Mouse (Mus musculus) limb, embryonic 14.5 days (tissue): ENCODE measurements around the gene Shf. TPM values are rescaled to one million over a fixed set of nuclear protein-coding genes. Genes with fewer than 3 reads are reported as not detected.
"Not testable (repeated sequence)": the region's sequence is repeated elsewhere in the genome, so short reads cannot be mapped to it uniquely, and the experiment has no call there.

Experiments
- ATAC-seq: fragments of 200-750 bp; cut with Nextera tagmentation; 2 replicates; pipeline ENCODE4 v1.8.0; 2017; ENCODE audit warnings: low read depth, moderate number of reproducible peaks, moderate TSS enrichment; ENCODE audit not compliant: low FRiP score
- DNase-seq: peaks from one replicate; pipeline ENCODE4 v3.0.0-alpha.2; 2015; ENCODE audit warnings: low spot score
- H3K27ac ChIP-seq: fragments of 300-500 bp; sonication (generic); replicated peaks from 2 replicates; pipeline ENCODE4 v1.5.1; 2014; ENCODE audit warnings: low read depth, mild to moderate bottlenecking, low read length, moderate library complexity, mixed read lengths
- H3K27me3 ChIP-seq: fragments of 300-500 bp; sonication (generic); 2 replicates; pipeline ENCODE4 v1.6.1; 2014; ENCODE audit warnings: low read length, mixed read lengths; ENCODE audit not compliant: control insufficient read depth, insufficient read depth
- H3K36me3 ChIP-seq: fragments of 300-500 bp; sonication (generic); 2 replicates; pipeline ENCODE4 v1.6.1; 2014; ENCODE audit warnings: mild to moderate bottlenecking, low read length, moderate library complexity, mixed read lengths; ENCODE audit not compliant: control insufficient read depth, insufficient read depth
- H3K4me1 ChIP-seq: fragments of 300-500 bp; sonication (generic); 2 replicates; pipeline ENCODE4 v1.6.1; 2014; ENCODE audit warnings: antibody characterized with exemption, low read length, mixed read lengths; ENCODE audit not compliant: control insufficient read depth, insufficient read depth
- H3K4me2 ChIP-seq: fragments of 300-500 bp; sonication (generic); replicated peaks from 2 replicates; pipeline ENCODE4 v1.6.1; 2014; ENCODE audit warnings: low read depth, mild to moderate bottlenecking, low read length, moderate library complexity; ENCODE audit not compliant: severe bottlenecking
- H3K4me3 ChIP-seq: fragments of 300-500 bp; sonication (generic); replicated peaks from 2 replicates; pipeline ENCODE4 v1.5.1; 2014; ENCODE audit warnings: low read length
- H3K9ac ChIP-seq: fragments of 300-500 bp; sonication (generic); 2 replicates; pipeline ENCODE4 v1.6.1; 2014; ENCODE audit warnings: mild to moderate bottlenecking, low read depth, low read length, moderate library complexity; ENCODE audit not compliant: severe bottlenecking
- H3K9me3 ChIP-seq: fragments of 300-500 bp; sonication (generic); 2 replicates; pipeline ENCODE4 v1.6.1; 2016; ENCODE audit warnings: low read length; ENCODE audit not compliant: control insufficient read depth
- POLR2A ChIP-seq: fragments of 200-500 bp; IDR thresholded peaks from 2 replicates; pipeline ENCODE4 v1.8.0; 2012; ENCODE audit warnings: inconsistent platforms, mild to moderate bottlenecking, moderate library complexity, borderline replicate concordance; ENCODE audit not compliant: insufficient read depth, insufficient read length; ENCODE audit errors: extremely low read depth
- WGBS: fragments of 180-500 bp; shearing (Covaris S2); extraction: QIAGEN DNeasy Blood & Tissue Kit; methylation state at CpG from one replicate; pipeline ENCODE4 v1.1.7; 2014; 5-methylcytosine and 5-hydroxymethylcytosine counted together
- polyA plus RNA-seq, 2 experiments: library from polyadenylated mRNA; depleted of rRNA in 1 of 2; stranded (reverse) in 1 of 2; unstranded in 1 of 2; fragments of >200 nt; fragmentation: Nextera tagmentation in 1 of 2; extraction: Ambion mirVana in 1 of 2; gene quantifications; 2 replicates each; pipeline versions ENCODE4 v1.2.1 to v1.2.3; 2012 to 2014

Shf gene
- polyA plus RNA-seq (2012; rRNA removed) (34.1 and 34.2 TPM in 2 replicates), polyA plus RNA-seq (2014; fragmentation: Nextera tagmentation; extraction: Ambion mirVana) (6.5 and 7.8 TPM in 2 replicates)

- Histone ChIP-seq H3K4me2 (peak within 1 kb of the TSS; percentile 64), H3K4me3 (peak within 1 kb of the TSS; percentile 90), H3K9me3 (no peaks in the 10 kb centered on the region), H3K27ac (peak within 1 kb of the TSS; percentile 33; the same call in 1 of the 2 replicates), H3K36me3 (0 out of 2 replicates have a peak, but pooled peaks cover under 1% of the 10 kb centered on the region), H3K27me3 (no peaks in the 10 kb centered on the region), H3K9ac (peak within 1 kb of the TSS; percentile 89), H3K4me1 (peaks cover 29% of the 10 kb centered on the region)
- DNase-seq (peak; percentile 80), ATAC-seq (peak; percentile 96)
- 2% methylated on average over 24 of the region's 54 CpGs for WGBS
- peak; percentile 77; the same call in 1 of the 2 replicates for TF ChIP-seq POLR2A
Observed at GRCm38 (mm10) chr2:122368995-122369739, at the start of gene Shf. Gene Shf (minus strand): TSS chr2:122369162.

DNA sequence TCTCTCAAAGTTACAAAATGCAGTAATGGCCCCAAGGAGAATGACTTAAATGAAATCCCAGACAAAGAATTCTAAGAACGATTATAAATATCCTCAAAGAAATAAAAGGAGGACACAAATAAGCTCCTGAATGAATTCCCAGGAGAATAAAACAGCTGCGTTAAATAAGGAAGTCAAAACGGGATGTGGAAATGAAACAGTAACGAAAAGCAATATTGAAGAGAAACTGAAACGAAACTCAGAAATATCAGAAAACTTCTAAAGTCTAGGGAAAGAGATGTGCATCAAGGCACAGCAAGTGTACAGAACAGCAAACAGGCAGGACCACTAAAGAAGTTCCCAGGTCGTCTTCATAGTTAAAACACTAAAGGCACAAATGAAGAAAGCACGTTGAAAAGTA is 40.0 kb upstream of the Shf start:
- ATAC-seq (no peak), DNase-seq (no peak)
- no peaks in the 10 kb centered on the region for H3K36me3 ChIP-seq
- H3K4me3 ChIP-seq: no peak overlapping the region
- 69% methylated on average over 7 of the region's 7 CpGs for WGBS
- no peak for TF ChIP-seq POLR2A
- H3K27ac ChIP-seq: no peak overlapping the region
- no peak overlapping the region for H3K9ac ChIP-seq
- H3K9me3 ChIP-seq: no peaks in the 10 kb centered on the region
- H3K27me3 ChIP-seq: no peaks in the 10 kb centered on the region
- H3K4me1 ChIP-seq: no peaks in the 10 kb centered on the region
- no peak overlapping the region for H3K4me2 ChIP-seq

- H3K27me3 ChIP-seq: no peaks in the 10 kb centered on the region
- no peak overlapping the region for H3K27ac ChIP-seq
- H3K9ac ChIP-seq: no peak overlapping the region
- ATAC-seq (no peak), DNase-seq (no peak)
- H3K4me2 ChIP-seq: no peak overlapping the region
- H3K9me3 ChIP-seq: no peaks in the 10 kb centered on the region
- no peak for TF ChIP-seq POLR2A
- WGBS: 89% methylated on average over 2 of the region's 2 CpGs
- H3K4me3 ChIP-seq: no peak overlapping the region
- no peaks in the 10 kb centered on the region for H3K36me3 ChIP-seq
- H3K4me1 ChIP-seq: no peaks in the 10 kb centered on the region
Observed at GRCm38 (mm10) chr2:122407607-122408006, 38.6 kb upstream of the Shf start.

- H3K4me2 ChIP-seq: no peak overlapping the region
- H3K4me1 ChIP-seq: no peaks in the 10 kb centered on the region
- H3K4me3 ChIP-seq: no peak overlapping the region
- no peaks in the 10 kb centered on the region for H3K27me3 ChIP-seq
- H3K9me3 ChIP-seq: no peaks in the 10 kb centered on the region
- no peak for ATAC-seq
- no peak overlapping the region for H3K9ac ChIP-seq
- no peak overlapping the region for H3K27ac ChIP-seq
- no peak for TF ChIP-seq POLR2A
- no peaks in the 10 kb centered on the region for H3K36me3 ChIP-seq
- 92% methylated on average over 1 of the region's 1 CpGs for WGBS
- no peak for DNase-seq
Observed at GRCm38 (mm10) chr2:122396150-122396549, 27.2 kb upstream of the Shf start.

DNA sequence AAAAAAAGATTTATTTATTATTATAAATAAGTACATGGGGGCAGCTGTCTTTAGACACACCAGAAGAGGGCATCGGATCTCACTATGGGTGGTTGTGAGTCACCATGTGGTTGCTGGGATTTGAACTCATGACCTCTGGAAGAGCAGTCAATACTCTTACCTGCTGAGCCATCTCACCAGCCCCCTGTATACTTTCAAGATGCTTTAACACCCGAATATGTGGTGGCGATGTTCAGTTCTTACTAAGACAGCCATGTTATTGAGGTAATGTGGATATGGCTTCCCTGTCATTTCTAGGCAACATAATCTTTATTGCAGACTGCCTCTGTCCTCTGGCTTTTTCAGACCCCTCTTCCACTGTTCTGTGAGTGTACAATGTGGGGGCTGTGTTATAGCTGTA is 18.2 kb upstream of the Shf start:
- H3K4me1 ChIP-seq, H3K9ac ChIP-seq, ATAC-seq, H3K27ac ChIP-seq, H3K27me3 ChIP-seq, H3K36me3 ChIP-seq, H3K4me3 ChIP-seq, H3K9me3 ChIP-seq, DNase-seq, H3K4me2 ChIP-seq: not testable (repeated sequence)
- WGBS: 95% methylated on average over 3 of the region's 3 CpGs
